Mouse (Mus musculus) inflammation-experienced regulatory T-cells, adult 6 months (primary cell): ENCODE results near the gene Olfr1385. TPM values are rescaled to one million over a fixed set of nuclear protein-coding genes. Genes with fewer than 3 reads are reported as not detected.
"Not testable (repeated sequence)": the region's sequence is repeated elsewhere in the genome, so short reads cannot be mapped to it uniquely, and the experiment has no call there.

Experiments used
- ATAC-seq: one replicate; pipeline ENCODE4 v1.8.0; 2017
- polyA plus RNA-seq, 3 experiments: library from polyadenylated mRNA; unstranded; fragments of 100-300 nt; shearing (Covaris generic); gene quantifications; one replicate each; pipeline ENCODE4 v1.2.1; 2017

The Olfr1385 gene
- under 1 TPM in 2 of 3 experiments, not detected in 1; 0.10 to 0.35 TPM for polyA plus RNA-seq

- not testable (repeated sequence) for ATAC-seq
Observed at GRCm38 (mm10) chr11:49488770-49489169, at the start of gene Olfr1385. Gene Olfr1385, plus strand, starts transcription at chr11:49489070.

- ATAC-seq: no peak
Observed at GRCm38 (mm10) chr11:49455043-49455442, 33.8 kb upstream of the Olfr1385 start, which contains the start of gene Olfr1387. Gene Olfr1387, plus strand, starts transcription at chr11:49455343.

- not testable (repeated sequence) for ATAC-seq
Observed at GRCm38 (mm10) chr11:49464746-49465145, 24.1 kb upstream of the Olfr1385 start, which contains the start of gene Olfr1386. Gene Olfr1386, plus strand, starts transcription at chr11:49465046.

- no peak for ATAC-seq
Observed at GRCm38 (mm10) chr11:49485973-49486372, 2.9 kb upstream of the Olfr1385 start.

- ATAC-seq: no peak
Observed at GRCm38 (mm10) chr11:49518086-49518485, 29.2 kb downstream of the Olfr1385 start.

DNA sequence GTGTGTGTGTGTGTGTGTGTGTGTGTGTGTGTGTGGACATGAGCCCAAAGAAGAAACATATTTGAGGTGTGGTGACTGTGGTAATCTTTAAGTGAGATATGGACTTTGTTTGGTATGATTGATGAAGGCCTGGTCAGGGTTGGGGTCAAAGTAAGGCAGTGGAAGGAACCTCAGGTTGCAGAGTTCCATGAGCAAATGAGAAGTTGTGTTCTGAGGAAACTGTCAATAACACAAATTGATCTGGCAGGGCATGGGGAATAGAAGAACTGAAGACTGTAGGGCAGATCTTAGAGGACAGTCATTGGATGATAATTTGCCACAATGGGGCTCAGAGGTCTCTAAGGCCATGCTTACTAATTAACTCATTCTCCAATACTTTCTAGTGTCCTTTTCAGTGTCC, 30.5 kb downstream of the Olfr1385 start, which contains the start of gene Olfr1383:
TSS of gene Olfr1383 (plus strand) at position 301 of the 400 bp plus-strand sequence.
- no peak for ATAC-seq

DNA sequence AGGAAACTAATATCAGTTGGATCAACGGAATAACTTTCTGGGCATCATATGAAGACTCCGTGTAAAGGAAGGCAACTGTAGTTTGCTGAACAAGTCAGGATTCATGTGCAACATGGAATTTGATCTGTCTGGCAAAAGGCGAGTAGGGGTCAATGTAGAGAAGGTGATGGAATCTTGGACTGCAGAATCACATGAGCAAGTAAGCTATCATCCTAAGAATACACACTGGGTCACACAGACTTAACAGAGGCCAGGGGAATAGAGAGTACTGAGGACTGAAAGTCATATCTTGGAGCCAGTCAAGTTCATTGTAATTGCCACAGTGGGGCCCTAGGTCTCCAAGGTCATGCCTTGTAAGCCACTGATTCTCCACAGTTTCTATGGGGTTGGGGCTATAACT, 39.1 kb downstream of the Olfr1385 start, which contains the start of gene Olfr1382:
TSS of gene Olfr1382 (plus strand) at position 301 of the 400 bp plus-strand sequence.
- no peak for ATAC-seq

GRCm38 (mm10) chr11:49532761-49533160, 43.9 kb downstream of the Olfr1385 start:
- ATAC-seq: no peak

GRCm38 (mm10) chr11:49536631-49537030, 47.8 kb downstream of the Olfr1385 start:
- not testable (repeated sequence) for ATAC-seq

- not testable (repeated sequence) for ATAC-seq
Observed at GRCm38 (mm10) chr11:49543149-49543548, 54.3 kb downstream of the Olfr1385 start, which contains the start of gene Olfr1381. Gene Olfr1381, plus strand, starts transcription at chr11:49543449.

Other genes with a start within 250 kb of the Olfr1385 start
- 10 to 100 TPM; 62.3 to 88.6 (median 70.5) TPM for gene Mgat1, start 244.9 kb upstream of the Olfr1385 start, polyA plus RNA-seq
- not detected for gene Olfr1393, start 210.8 kb upstream of the Olfr1385 start, polyA plus RNA-seq
- not detected for gene Olfr1392, start 203.8 kb upstream of the Olfr1385 start, polyA plus RNA-seq
- not detected for gene Olfr10, start 184.3 kb upstream of the Olfr1385 start, polyA plus RNA-seq
- not detected for gene Olfr1391, start 166.3 kb upstream of the Olfr1385 start, polyA plus RNA-seq
- gene Olfr1390, start 153.9 kb upstream of the Olfr1385 start, polyA plus RNA-seq: under 1 TPM in 1 of 3 experiments, not detected in 2; 0.12 TPM
- not detected for gene Olfr1389, start 66.0 kb upstream of the Olfr1385 start, polyA plus RNA-seq
- gene Olfr1388, start 52.4 kb upstream of the Olfr1385 start, polyA plus RNA-seq: under 1 TPM in 1 of 3 experiments, not detected in 2; 0.15 TPM
- not detected for gene Olfr1387, start 33.7 kb upstream of the Olfr1385 start, polyA plus RNA-seq
- not detected for gene Olfr1386, start 24.0 kb upstream of the Olfr1385 start, polyA plus RNA-seq
- not detected for gene Olfr1384, start 17.7 kb downstream of the Olfr1385 start, polyA plus RNA-seq
- not detected for gene Olfr1383, start 30.6 kb downstream of the Olfr1385 start, polyA plus RNA-seq
- gene Olfr1382, start 39.2 kb downstream of the Olfr1385 start, polyA plus RNA-seq: not detected
- gene Olfr1381, start 54.4 kb downstream of the Olfr1385 start, polyA plus RNA-seq: not detected
- not detected for gene Olfr1380, start 67.8 kb downstream of the Olfr1385 start, polyA plus RNA-seq
- gene Flt4, start 120.2 kb downstream of the Olfr1385 start, polyA plus RNA-seq: not detected
- not detected for gene Scgb3a1, start 174.5 kb downstream of the Olfr1385 start, polyA plus RNA-seq
- gene Cnot6, start 223.7 kb downstream of the Olfr1385 start, polyA plus RNA-seq: 10 to 100 TPM; 24.2 to 29.7 (median 26.8) TPM